Comparison of ENCODE assay signal across 21 mouse cellular contexts in genomic region chr2:63105971-63106370, GRCm38 (mm10).
DNase-seq lines count a peak whose midpoint lies in the region; ATAC-seq and TF ChIP-seq lines count a peak whose summit lies in the region.
"Had no signal": no experiment of that assay in that cellular context is flagged by ENCODE, and none has a peak within 500 bp of the region (broad histone marks: within the 10 kb centered on the region; RNA-seq: fewer than 3 reads in every experiment).

No protein-coding gene starts in this region.

- H3K9me3 ChIP-seq in intestine, embryonic 15.5 days: no peaks in the 10 kb centered on the region
- no peaks in the 10 kb centered on the region for H3K9me3 ChIP-seq in intestine, embryonic 16.5 days (ENCODE audit: control insufficient read depth, low read length)
- no peaks in the 10 kb centered on the region for H3K9me3 ChIP-seq in intestine, postnatal 0 days (ENCODE audit: control insufficient read depth)
- H3K9me3 ChIP-seq in neural tube, embryonic 15.5 days (replicated peaks): no peaks in the 10 kb centered on the region
- H3K9me3 ChIP-seq: G1E had no signal

- H3K4me1 ChIP-seq in intestine, embryonic 15.5 days (replicated peaks): no peaks in the 10 kb centered on the region
- no peaks in the 10 kb centered on the region for H3K4me1 ChIP-seq in intestine, embryonic 16.5 days (ENCODE audit: control insufficient read depth, insufficient read depth, low read length)
- no peaks in the 10 kb centered on the region for H3K4me1 ChIP-seq in intestine, postnatal 0 days (replicated peaks; ENCODE audit: control insufficient read depth, insufficient read depth, low read length)
- no peaks in the 10 kb centered on the region for H3K4me1 ChIP-seq in neural tube, embryonic 15.5 days

- no peak overlapping the region for H3K4me2 ChIP-seq in intestine, embryonic 15.5 days (replicated peaks)
- H3K4me2 ChIP-seq in intestine, embryonic 16.5 days (ENCODE audit: low read depth, low read length): 0 out of 2 replicates have a peak overlapping the region, but pooled peaks have one; percentile 12
- peak overlapping the region; percentile 43 for H3K4me2 ChIP-seq in intestine, postnatal 0 days (replicated peaks; ENCODE audit: low read depth)
- no peak overlapping the region for H3K4me2 ChIP-seq in neural tube, embryonic 15.5 days

- no peaks in the 10 kb centered on the region for H3K36me3 ChIP-seq in intestine, embryonic 15.5 days
- H3K36me3 ChIP-seq in intestine, embryonic 16.5 days (ENCODE audit: control insufficient read depth, insufficient read depth, low read length): no peaks in the 10 kb centered on the region
- no peaks in the 10 kb centered on the region for H3K36me3 ChIP-seq in intestine, postnatal 0 days (ENCODE audit: control insufficient read depth, insufficient read depth)
- no peaks in the 10 kb centered on the region for H3K36me3 ChIP-seq in neural tube, embryonic 15.5 days
- H3K36me3 ChIP-seq: G1E had no signal

- no peak overlapping the region for H3K27ac ChIP-seq in intestine, embryonic 15.5 days
- H3K27ac ChIP-seq in intestine, embryonic 16.5 days (ENCODE audit: low read length): no peak overlapping the region
- H3K27ac ChIP-seq in intestine, postnatal 0 days (ENCODE audit: low read depth, low read length): no peak overlapping the region
- H3K27ac ChIP-seq in neural tube, embryonic 15.5 days (replicated peaks): no peak overlapping the region

- no peak overlapping the region for H3K4me3 ChIP-seq in intestine, embryonic 15.5 days (replicated peaks)
- no peak overlapping the region for H3K4me3 ChIP-seq in intestine, embryonic 16.5 days (ENCODE audit: low read length)
- H3K4me3 ChIP-seq in intestine, postnatal 0 days (ENCODE audit: low read depth, low read length): no peak overlapping the region
- no peak overlapping the region for H3K4me3 ChIP-seq in neural tube, embryonic 15.5 days (replicated peaks)

- H3K27me3 ChIP-seq in intestine, embryonic 15.5 days (replicated peaks): no peaks in the 10 kb centered on the region
- H3K27me3 ChIP-seq in intestine, embryonic 16.5 days (replicated peaks; ENCODE audit: control insufficient read depth, insufficient read depth, low read length): no peaks in the 10 kb centered on the region
- no peaks in the 10 kb centered on the region for H3K27me3 ChIP-seq in intestine, postnatal 0 days (replicated peaks; ENCODE audit: control insufficient read depth, insufficient read depth, low read length)
- no peaks in the 10 kb centered on the region for H3K27me3 ChIP-seq in neural tube, embryonic 15.5 days (replicated peaks)
- H3K27me3 ChIP-seq: CH12.LX had no signal

- no peak for DNase-seq in gastrocnemius, postnatal 10 days
- no peak for DNase-seq in left cerebral cortex, adult 11 months (ENCODE audit: low spot score)
- DNase-seq: adrenal gland, adult 2 months; adrenal gland, adult 8-10 months; adrenal gland, postnatal 10 days; adrenal gland, postnatal 14 days; adrenal gland, postnatal 25 days; adrenal gland, postnatal 36 days; B cell, adult 2 months; cerebellum, adult 11 months; cerebellum, adult 11-12 months; cerebellum, adult 18-20 months had no signal

- no peak for TF ChIP-seq CTCF in intestine, postnatal 0 days (IDR thresholded peaks at IDR 0.05; ENCODE audit: low read depth)

- ATAC-seq in intestine, embryonic 15.5 days: peak; percentile 94
- peak; percentile 97 for ATAC-seq in intestine, embryonic 16.5 days
- peak; percentile 80 for ATAC-seq in intestine, postnatal 0 days
- ATAC-seq in neural tube, embryonic 15.5 days (ENCODE audit: low FRiP score): no peak
- ATAC-seq: activated CD4-positive, CD25-positive, alpha-beta regulatory T cell, adult 4 months; CD4-positive, CD25-positive, alpha-beta regulatory T cell, adult 4 months; Patski had no signal

- H3K9ac ChIP-seq in intestine, embryonic 15.5 days: no peak overlapping the region
- no peak overlapping the region for H3K9ac ChIP-seq in intestine, embryonic 16.5 days (ENCODE audit: low read depth, low read length)
- H3K9ac ChIP-seq in intestine, postnatal 0 days (ENCODE audit: low read depth, low read length): no peak overlapping the region
- no peak overlapping the region for H3K9ac ChIP-seq in neural tube, embryonic 15.5 days (replicated peaks)

- WGBS in intestine, embryonic 15.5 days: 55% methylated on average over 2 of the region's 2 CpGs
- 64% methylated on average over 2 of the region's 2 CpGs for WGBS in intestine, embryonic 16.5 days
- WGBS in intestine, postnatal 0 days: 35% methylated on average over 2 of the region's 2 CpGs
- WGBS in neural tube, embryonic 15.5 days: 92% methylated on average over 2 of the region's 2 CpGs

Comparison
In these comparisons a context has a peak if more than half of its experiments do, and no peak if none do; other contexts are left out.
1. H3K4me2 ChIP-seq: peak in intestine, embryonic 16.5 days (single experiment) and intestine, postnatal 0 days (single experiment); none in intestine, embryonic 15.5 days (single experiment) and neural tube, embryonic 15.5 days (single experiment).